In genomic region chr14:76226621-76227297, GRCm38 (mm10) we compare ENCODE assay signal across 24 mouse cellular contexts.
"Had no signal": no experiment of that assay in that cellular context is flagged by ENCODE, and none has a peak within 500 bp of the region (broad histone marks: within the 10 kb centered on the region; RNA-seq: fewer than 3 reads in every experiment).

No protein-coding gene starts in this region.

- H3K4me3 ChIP-seq: kidney, embryonic 15.5 days; limb, embryonic 12.5 days; limb, embryonic 15.5 days; megakaryocyte, embryonic 14.5 days; midbrain, embryonic 10.5 days; midbrain, embryonic 13.5 days had no signal

- H3K4me2 ChIP-seq: limb, embryonic 12.5 days; limb, embryonic 15.5 days; liver, embryonic 11.5 days; lung, embryonic 14.5 days; midbrain, embryonic 13.5 days had no signal

- H3K27ac ChIP-seq: kidney, embryonic 15.5 days; limb, embryonic 12.5 days; limb, embryonic 15.5 days; liver, embryonic 14.5 days; macrophage; midbrain, embryonic 13.5 days; stomach, postnatal 0 days had no signal

- DNase-seq: kidney, adult 8-10 months; kidney, postnatal 10 days; kidney, postnatal 36 days; left cerebral cortex, postnatal 4 days; liver, postnatal 0 days; lung, embryonic 14.5 days; right cerebral cortex, adult 18-20 months; right cerebral cortex, postnatal 14 days; right cerebral cortex, postnatal 4 days; thymus, adult 2 months; thymus, postnatal 14 days; thymus, postnatal 4 days had no signal

- H3K27me3 ChIP-seq: kidney, embryonic 15.5 days; limb, embryonic 12.5 days; limb, embryonic 15.5 days; midbrain, embryonic 13.5 days had no signal

- H3K9ac ChIP-seq: kidney, embryonic 15.5 days; limb, embryonic 12.5 days; limb, embryonic 15.5 days; liver, embryonic 14.5 days; liver, postnatal 0 days; lung, embryonic 14.5 days; midbrain, embryonic 13.5 days had no signal

- H3K9me3 ChIP-seq: kidney, embryonic 15.5 days; limb, embryonic 12.5 days; limb, embryonic 15.5 days; midbrain, embryonic 10.5 days; midbrain, embryonic 13.5 days had no signal

- H3K4me1 ChIP-seq: limb, embryonic 12.5 days; limb, embryonic 15.5 days; megakaryocyte, embryonic 14.5 days had no signal

- ATAC-seq: liver, postnatal 0 days; lung, postnatal 0 days; midbrain, embryonic 13.5 days; midbrain, embryonic 16.5 days had no signal

- H3K36me3 ChIP-seq: kidney, embryonic 15.5 days; limb, embryonic 12.5 days; limb, embryonic 15.5 days; midbrain, embryonic 10.5 days; midbrain, embryonic 13.5 days had no signal
